Mouse (Mus musculus) limb, embryonic 14.5 days (tissue): ENCODE results near the gene Trim40. TPM values are rescaled to one million over a fixed set of nuclear protein-coding genes. Genes with fewer than 3 reads are reported as not detected.

Source experiments
- ATAC-seq: fragments of 200-750 bp; cut with Nextera tagmentation; 2 replicates; pipeline ENCODE4 v1.8.0; 2017; ENCODE audit warnings: low read depth, moderate number of reproducible peaks, moderate TSS enrichment; ENCODE audit not compliant: low FRiP score
- DNase-seq: peaks from one replicate; pipeline ENCODE4 v3.0.0-alpha.2; 2015; ENCODE audit warnings: low spot score
- H3K27ac ChIP-seq: fragments of 300-500 bp; sonication (generic); replicated peaks from 2 replicates; pipeline ENCODE4 v1.5.1; 2014; ENCODE audit warnings: low read depth, mild to moderate bottlenecking, low read length, moderate library complexity, mixed read lengths
- H3K27me3 ChIP-seq: fragments of 300-500 bp; sonication (generic); 2 replicates; pipeline ENCODE4 v1.6.1; 2014; ENCODE audit warnings: low read length, mixed read lengths; ENCODE audit not compliant: control insufficient read depth, insufficient read depth
- H3K36me3 ChIP-seq: fragments of 300-500 bp; sonication (generic); 2 replicates; pipeline ENCODE4 v1.6.1; 2014; ENCODE audit warnings: mild to moderate bottlenecking, low read length, moderate library complexity, mixed read lengths; ENCODE audit not compliant: control insufficient read depth, insufficient read depth
- H3K4me1 ChIP-seq: fragments of 300-500 bp; sonication (generic); 2 replicates; pipeline ENCODE4 v1.6.1; 2014; ENCODE audit warnings: antibody characterized with exemption, low read length, mixed read lengths; ENCODE audit not compliant: control insufficient read depth, insufficient read depth
- H3K4me2 ChIP-seq: fragments of 300-500 bp; sonication (generic); replicated peaks from 2 replicates; pipeline ENCODE4 v1.6.1; 2014; ENCODE audit warnings: low read depth, mild to moderate bottlenecking, low read length, moderate library complexity; ENCODE audit not compliant: severe bottlenecking
- H3K4me3 ChIP-seq: fragments of 300-500 bp; sonication (generic); replicated peaks from 2 replicates; pipeline ENCODE4 v1.5.1; 2014; ENCODE audit warnings: low read length
- H3K9ac ChIP-seq: fragments of 300-500 bp; sonication (generic); 2 replicates; pipeline ENCODE4 v1.6.1; 2014; ENCODE audit warnings: mild to moderate bottlenecking, low read depth, low read length, moderate library complexity; ENCODE audit not compliant: severe bottlenecking
- H3K9me3 ChIP-seq: fragments of 300-500 bp; sonication (generic); 2 replicates; pipeline ENCODE4 v1.6.1; 2016; ENCODE audit warnings: low read length; ENCODE audit not compliant: control insufficient read depth
- POLR2A ChIP-seq: fragments of 200-500 bp; IDR thresholded peaks from 2 replicates; pipeline ENCODE4 v1.8.0; 2012; ENCODE audit warnings: inconsistent platforms, mild to moderate bottlenecking, moderate library complexity, borderline replicate concordance; ENCODE audit not compliant: insufficient read depth, insufficient read length; ENCODE audit errors: extremely low read depth
- WGBS: fragments of 180-500 bp; shearing (Covaris S2); extraction: QIAGEN DNeasy Blood & Tissue Kit; methylation state at CpG from one replicate; pipeline ENCODE4 v1.1.7; 2014; 5-methylcytosine and 5-hydroxymethylcytosine counted together
- polyA plus RNA-seq, 2 experiments: library from polyadenylated mRNA; depleted of rRNA in 1 of 2; stranded (reverse) in 1 of 2; unstranded in 1 of 2; fragments of >200 nt; fragmentation: Nextera tagmentation in 1 of 2; extraction: Ambion mirVana in 1 of 2; gene quantifications; 2 replicates each; pipeline versions ENCODE4 v1.2.1 to v1.2.3; 2012 to 2014

Gene Trim40
- polyA plus RNA-seq, 2 experiments = not detected

- no peak overlapping the region for H3K4me3 ChIP-seq
- no peaks in the 10 kb centered on the region for H3K4me1 ChIP-seq
- peaks cover 33% of the 10 kb centered on the region for H3K36me3 ChIP-seq
- peaks cover 5% of the 10 kb centered on the region; the same call in 1 of the 2 replicates for H3K27me3 ChIP-seq
- H3K4me2 ChIP-seq = no peak overlapping the region
- DNase-seq = no peak
- H3K27ac ChIP-seq = no peak overlapping the region
- no peak for TF ChIP-seq POLR2A
- no peaks in the 10 kb centered on the region for H3K9me3 ChIP-seq
- no peak overlapping the region for H3K9ac ChIP-seq
- 37% methylated on average over 2 of the region's 2 CpGs for WGBS
- no peak for ATAC-seq
These were observed 28.2 kb downstream of the Trim40 start for GRCm38 (mm10) chr17:36861680-36862079.

GRCm38 (mm10) chr17:36858181-36858580 lies 31.7 kb downstream of the Trim40 start:
- peaks cover 67% of the 10 kb centered on the region for H3K36me3 ChIP-seq
- WGBS = 89% methylated on average over 3 of the region's 3 CpGs

GRCm38 (mm10) chr17:36856236-36856635 lies 33.7 kb downstream of the Trim40 start:
- Histone ChIP-seq H3K4me2 (no peak overlapping the region), H3K27ac (no peak overlapping the region), H3K9me3 (no peaks in the 10 kb centered on the region), H3K4me3 (no peak overlapping the region), H3K36me3 (peaks cover 86% of the 10 kb centered on the region), H3K9ac (no peak overlapping the region), H3K4me1 (no peaks in the 10 kb centered on the region), H3K27me3 (no peaks in the 10 kb centered on the region)
- no peak for ATAC-seq
- 94% methylated on average over 4 of the region's 4 CpGs for WGBS
- no peak for DNase-seq
- no peak for TF ChIP-seq POLR2A

More at GRCm38 (mm10) chr17:36858181-36858580, 31.7 kb downstream of the Trim40 start:
- no peak for TF ChIP-seq POLR2A
- DNase-seq = no peak
- Histone ChIP-seq H3K4me1 (no peaks in the 10 kb centered on the region), H3K27ac (no peak overlapping the region), H3K4me2 (no peak overlapping the region), H3K4me3 (no peak overlapping the region), H3K9ac (no peak overlapping the region), H3K9me3 (no peaks in the 10 kb centered on the region), H3K27me3 (no peaks in the 10 kb centered on the region)
- no peak for ATAC-seq

- Histone ChIP-seq H3K9ac (no peak overlapping the region), H3K4me1 (no peaks in the 10 kb centered on the region), H3K27ac (no peak overlapping the region), H3K4me2 (no peak overlapping the region), H3K9me3 (no peaks in the 10 kb centered on the region), H3K27me3 (no peaks in the 10 kb centered on the region), H3K36me3 (peaks cover 94% of the 10 kb centered on the region), H3K4me3 (no peak overlapping the region)
- no peak for TF ChIP-seq POLR2A
- 95% methylated on average over 3 of the region's 3 CpGs for WGBS
- DNase-seq (no peak), ATAC-seq (no peak)
These were observed 34.4 kb downstream of the Trim40 start for GRCm38 (mm10) chr17:36855484-36855883.

GRCm38 (mm10) chr17:36851627-36852026 lies 38.3 kb downstream of the Trim40 start:
- Histone ChIP-seq H3K27me3 (no peaks in the 10 kb centered on the region), H3K27ac (no peak overlapping the region), H3K4me2 (no peak overlapping the region), H3K36me3 (peaks cover 62% of the 10 kb centered on the region), H3K4me3 (no peak overlapping the region), H3K9ac (no peak overlapping the region), H3K4me1 (no peaks in the 10 kb centered on the region), H3K9me3 (no peaks in the 10 kb centered on the region)
- TF ChIP-seq POLR2A = no peak
- 90% methylated on average over 5 of the region's 5 CpGs for WGBS
- ATAC-seq (no peak), DNase-seq (no peak)

- Histone ChIP-seq H3K4me2 (no peak overlapping the region), H3K9me3 (no peaks in the 10 kb centered on the region), H3K36me3 (peaks cover 58% of the 10 kb centered on the region), H3K4me3 (no peak overlapping the region), H3K4me1 (no peaks in the 10 kb centered on the region), H3K9ac (no peak overlapping the region), H3K27me3 (no peaks in the 10 kb centered on the region), H3K27ac (no peak overlapping the region)
- no peak for ATAC-seq
- no peak for DNase-seq
- no peak for TF ChIP-seq POLR2A
- 76% methylated on average over 5 of the region's 5 CpGs for WGBS
These were observed 38.7 kb downstream of the Trim40 start for GRCm38 (mm10) chr17:36851200-36851599.
